Mouse (Mus musculus) intestine, postnatal 0 days (tissue): ENCODE results near the gene Wdr95. TPM values are rescaled to one million over a fixed set of nuclear protein-coding genes. Genes with fewer than 3 reads are reported as not detected.

Experiments used
- ATAC-seq: fragments of 200-750 bp; cut with Nextera tagmentation; 2 replicates; pipeline ENCODE4 v1.8.0; 2017; ENCODE audit warnings: mild to moderate bottlenecking, moderate TSS enrichment, moderate library complexity
- H3K27ac ChIP-seq: fragments of 300-500 bp; sonication (generic); 2 replicates; pipeline ENCODE4 v1.5.1; 2014; ENCODE audit warnings: mild to moderate bottlenecking, low read depth, low read length, moderate library complexity
- H3K27me3 ChIP-seq: fragments of 300-500 bp; sonication (generic); replicated peaks from 2 replicates; pipeline ENCODE4 v1.6.1; 2014; ENCODE audit warnings: low read length, mixed read lengths; ENCODE audit not compliant: control insufficient read depth, insufficient read depth
- H3K36me3 ChIP-seq: fragments of 300-500 bp; sonication (generic); 2 replicates; pipeline ENCODE4 v1.6.1; 2014; ENCODE audit warnings: mild to moderate bottlenecking, moderate library complexity; ENCODE audit not compliant: control insufficient read depth, insufficient read depth
- H3K4me1 ChIP-seq: fragments of 300-500 bp; sonication (generic); replicated peaks from 2 replicates; pipeline ENCODE4 v1.6.1; 2014; ENCODE audit warnings: antibody characterized with exemption, low read length, mixed read lengths; ENCODE audit not compliant: control insufficient read depth, insufficient read depth
- H3K4me2 ChIP-seq: fragments of 300-500 bp; sonication (generic); replicated peaks from 2 replicates; pipeline ENCODE4 v1.6.1; 2014; ENCODE audit warnings: low read depth, mild to moderate bottlenecking, moderate library complexity
- H3K4me3 ChIP-seq: fragments of 300-500 bp; sonication (generic); 2 replicates; pipeline ENCODE4 v1.5.1; 2014; ENCODE audit warnings: low read depth, low read length
- H3K9ac ChIP-seq: fragments of 300-500 bp; sonication (generic); 2 replicates; pipeline ENCODE4 v1.6.1; 2014; ENCODE audit warnings: mild to moderate bottlenecking, low read depth, low read length
- H3K9me3 ChIP-seq: fragments of 300-500 bp; sonication (generic); 2 replicates; pipeline ENCODE4 v1.6.1; 2016; ENCODE audit warnings: mixed run types; ENCODE audit not compliant: control insufficient read depth
- CTCF ChIP-seq: sonication (generic); IDR thresholded peaks from 2 replicates; pipeline ENCODE4 v1.5.1; 2016; ENCODE audit warnings: low read depth, mild to moderate bottlenecking, control low read depth, antibody characterized with exemption, moderate library complexity
- WGBS: fragments of 180-500 bp; shearing (Covaris S2); extraction: QIAGEN DNeasy Blood & Tissue Kit; methylation state at CpG from one replicate; pipeline ENCODE4 v1.1.7; 2014; 5-methylcytosine and 5-hydroxymethylcytosine counted together
- polyA plus RNA-seq: library from polyadenylated mRNA; unstranded; fragments of >200 nt; fragmentation: Nextera tagmentation; extraction: Ambion mirVana; gene quantifications from 2 replicates; pipeline ENCODE4 v1.2.1, GENCODE M21; 2015

Gene Wdr95
- polyA plus RNA-seq, 1 experiment from 2014 or later, result not detected

- peak overlapping the region; percentile 37 for H3K4me2 ChIP-seq
- no peaks in the 10 kb centered on the region for H3K36me3 ChIP-seq
- no peak for ATAC-seq
- no peak overlapping the region for H3K4me3 ChIP-seq
- H3K9me3 ChIP-seq, result no peaks in the 10 kb centered on the region
- H3K4me1 ChIP-seq, result no peaks in the 10 kb centered on the region
- 32% methylated on average over 14 of the region's 14 CpGs for WGBS
- peak; percentile 55 for TF ChIP-seq CTCF
- H3K9ac ChIP-seq, result no peak overlapping the region
- H3K27me3 ChIP-seq, result no peaks in the 10 kb centered on the region
- H3K27ac ChIP-seq, result 0 out of 2 replicates have a peak overlapping the region, but pooled peaks have one; percentile 28
Measured at GRCm38 (mm10) chr5:149514087-149514671, 14.3 kb upstream of the Wdr95 start.

- Histone ChIP-seq H3K4me2 (no peak overlapping the region), H3K27ac (no peak overlapping the region), H3K36me3 (no peaks in the 10 kb centered on the region), H3K9ac (no peak overlapping the region), H3K27me3 (no peaks in the 10 kb centered on the region), H3K9me3 (no peaks in the 10 kb centered on the region), H3K4me1 (no peaks in the 10 kb centered on the region), H3K4me3 (no peak overlapping the region)
- no peak for ATAC-seq
- 66% methylated on average over 3 of the region's 3 CpGs for WGBS
- TF ChIP-seq CTCF, result no peak
Measured at GRCm38 (mm10) chr5:149514890-149515289, 13.6 kb upstream of the Wdr95 start.

GRCm38 (mm10) chr5:149517116-149517515 is 11.4 kb upstream of the Wdr95 start:
- no peak for ATAC-seq
- Histone ChIP-seq H3K9ac (no peak overlapping the region), H3K4me3 (no peak overlapping the region), H3K4me2 (no peak overlapping the region), H3K9me3 (no peaks in the 10 kb centered on the region), H3K27me3 (no peaks in the 10 kb centered on the region), H3K4me1 (no peaks in the 10 kb centered on the region), H3K36me3 (no peaks in the 10 kb centered on the region), H3K27ac (no peak overlapping the region)
- no peak for TF ChIP-seq CTCF
- WGBS, result 72% methylated on average over 6 of the region's 6 CpGs

GRCm38 (mm10) chr5:149520806-149521205 is 7.7 kb upstream of the Wdr95 start:
- TF ChIP-seq CTCF, result no peak
- Histone ChIP-seq H3K4me2 (no peak overlapping the region), H3K27ac (no peak overlapping the region), H3K4me3 (no peak overlapping the region), H3K36me3 (no peaks in the 10 kb centered on the region), H3K9ac (no peak overlapping the region), H3K4me1 (no peaks in the 10 kb centered on the region), H3K9me3 (no peaks in the 10 kb centered on the region), H3K27me3 (no peaks in the 10 kb centered on the region)
- 89% methylated on average over 5 of the region's 5 CpGs for WGBS
- no peak for ATAC-seq

- Histone ChIP-seq H3K27me3 (no peaks in the 10 kb centered on the region), H3K9me3 (no peaks in the 10 kb centered on the region), H3K4me1 (no peaks in the 10 kb centered on the region), H3K4me2 (no peak overlapping the region), H3K36me3 (no peaks in the 10 kb centered on the region), H3K9ac (no peak overlapping the region), H3K4me3 (no peak overlapping the region), H3K27ac (no peak overlapping the region)
- ATAC-seq, result no peak
- TF ChIP-seq CTCF, result no peak
- 69% methylated on average over 6 of the region's 6 CpGs for whole genome bisulfite sequencing
Measured at GRCm38 (mm10) chr5:149523856-149524241, 4.6 kb upstream of the Wdr95 start.

- WGBS, result 27% methylated on average over 16 of the region's 16 CpGs
- Histone ChIP-seq H3K9me3 (no peaks in the 10 kb centered on the region), H3K4me2 (0 out of 2 replicates have a peak overlapping the region, but pooled peaks have one; percentile 27), H3K27ac (no peak overlapping the region), H3K4me1 (no peaks in the 10 kb centered on the region), H3K27me3 (no peaks in the 10 kb centered on the region), H3K36me3 (no peaks in the 10 kb centered on the region), H3K4me3 (no peak overlapping the region), H3K9ac (no peak overlapping the region)
- TF ChIP-seq CTCF, result peak; percentile 98
- 0 out of 2 replicates have a peak, but pooled peaks have one; percentile 31 for ATAC-seq
Measured at GRCm38 (mm10) chr5:149524242-149524858, 4.1 kb upstream of the Wdr95 start.
